Mouse (Mus musculus) gonadal fat pad, adult 2 months (tissue): ENCODE measurements around the gene Samd13. TPM values are rescaled to one million over a fixed set of nuclear protein-coding genes. Genes with fewer than 3 reads are reported as not detected.

ENCODE experiments used
- DNase-seq: peaks from one replicate; pipeline ENCODE4 v3.0.0-alpha.2; 2012; ENCODE audit warnings: low read depth
- polyA plus RNA-seq: library from polyadenylated mRNA; depleted of rRNA; stranded (reverse); fragments of >200 nt; gene quantifications from 2 replicates; pipeline ENCODE4 v1.2.3, GENCODE M21; 2012

Samd13 gene
- polyA plus RNA-seq, 1 experiment = 2.3 TPM

- DNase-seq = no peak
These were observed 14.3 kb downstream of the Samd13 start for GRCm38 (mm10) chr3:146671121-146671520.

DNA sequence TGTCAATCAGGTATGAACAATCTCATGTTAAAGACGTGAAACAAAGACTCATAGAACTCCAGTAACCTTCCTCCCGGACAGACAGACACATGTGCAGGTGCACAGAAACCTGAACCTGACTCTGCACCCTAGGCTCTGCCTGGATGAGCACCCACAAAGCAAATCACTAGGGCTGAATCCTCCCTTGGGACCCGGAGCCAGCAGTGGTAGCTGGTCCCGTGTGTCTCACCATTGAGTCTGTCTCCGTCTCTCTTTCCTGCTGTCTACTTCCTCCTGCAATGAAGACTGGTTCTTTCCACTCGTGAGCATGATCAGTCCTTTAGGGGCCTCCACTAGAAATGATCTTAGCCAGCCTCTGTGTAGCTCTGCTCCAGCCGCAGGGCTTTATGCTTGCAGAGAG is 23.5 kb downstream of the Samd13 start:
- DNase-seq = no peak

DNA sequence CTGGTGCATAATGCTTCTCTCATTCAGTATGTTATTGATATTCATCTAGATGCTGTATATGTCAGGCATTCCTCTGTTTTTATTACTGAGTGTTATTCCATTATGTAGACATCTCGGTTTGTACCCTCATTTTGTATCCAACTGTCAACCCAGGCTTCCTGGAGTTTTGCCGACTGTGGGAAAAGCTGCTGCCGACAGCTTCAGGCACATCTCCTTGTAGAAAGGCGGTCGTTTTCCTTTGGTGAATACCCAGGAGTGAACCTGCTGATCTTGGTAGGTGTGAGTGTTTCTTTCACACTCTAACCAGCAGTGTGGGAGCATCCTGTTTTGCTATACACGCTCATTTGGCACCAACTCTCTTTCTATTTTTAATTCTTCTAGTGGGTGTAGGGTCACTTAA is 24.4 kb downstream of the Samd13 start:
- no peak for DNase-seq

DNA sequence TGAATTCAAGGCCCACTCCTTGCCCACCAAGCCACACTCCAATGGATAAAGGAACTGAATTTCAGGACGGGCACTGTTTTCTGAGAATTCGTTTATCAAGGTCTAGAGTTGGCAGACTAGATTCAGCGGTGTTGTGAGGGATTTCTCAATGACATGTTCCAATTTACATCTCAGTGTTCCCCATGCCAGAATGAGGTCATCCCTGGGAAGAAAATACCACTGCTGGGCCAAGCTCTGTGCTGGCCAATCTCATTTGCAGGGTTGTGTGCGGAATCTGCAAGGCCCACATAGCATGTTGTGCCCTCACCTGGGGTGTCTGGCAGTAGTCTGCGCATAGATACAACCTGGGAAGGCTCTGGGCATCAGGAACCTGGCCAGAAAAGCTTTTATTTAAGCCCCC is 26.1 kb downstream of the Samd13 start:
- no peak for DNase-seq

GRCm38 (mm10) chr3:146658061-146658639 is 27.2 kb downstream of the Samd13 start:
- no peak for DNase-seq

DNA sequence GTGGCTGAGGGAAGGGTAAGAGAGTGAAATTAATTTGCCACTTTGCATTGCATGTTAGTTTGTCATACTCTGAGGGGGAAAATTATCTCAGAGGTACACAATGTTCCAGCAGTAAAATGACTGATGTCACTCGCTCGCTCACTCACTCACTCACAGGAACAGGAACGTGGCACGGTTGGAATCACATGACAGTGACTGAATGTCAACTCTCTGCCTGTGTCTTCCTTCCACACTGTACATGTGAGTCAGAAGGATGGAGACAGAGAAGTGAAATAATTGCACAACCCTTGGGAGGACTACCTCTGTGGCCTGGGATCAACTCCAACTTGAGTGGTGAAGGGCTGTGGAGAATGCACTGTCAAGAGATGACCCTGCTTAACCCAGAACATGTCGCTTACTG is 28.0 kb downstream of the Samd13 start:
- no peak for DNase-seq

GRCm38 (mm10) chr3:146655111-146655577 is 30.2 kb downstream of the Samd13 start:
- DNase-seq = no peak

- DNase-seq = no peak
These were observed 31.7 kb downstream of the Samd13 start for GRCm38 (mm10) chr3:146653692-146654091.

DNA sequence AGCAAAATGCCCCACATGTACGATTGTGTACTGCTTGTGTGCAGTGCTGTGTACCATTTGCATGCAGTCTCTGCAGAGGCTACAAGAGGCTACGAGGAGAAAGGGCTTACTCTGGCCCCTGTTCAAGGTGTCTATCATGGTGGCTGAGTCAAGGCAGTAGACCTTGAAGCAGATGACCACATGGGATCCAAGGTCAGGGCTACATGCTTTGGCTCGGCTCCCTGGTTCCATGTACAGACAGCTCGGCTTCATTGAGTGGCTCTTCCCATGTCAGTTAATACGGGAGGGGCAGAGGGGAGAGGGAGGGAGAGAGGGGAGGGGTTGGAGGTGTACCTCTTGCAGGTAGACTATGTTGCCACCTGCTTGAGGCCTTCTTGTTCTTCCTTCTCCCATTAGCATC is 33.0 kb downstream of the Samd13 start:
- no peak for DNase-seq

DNA sequence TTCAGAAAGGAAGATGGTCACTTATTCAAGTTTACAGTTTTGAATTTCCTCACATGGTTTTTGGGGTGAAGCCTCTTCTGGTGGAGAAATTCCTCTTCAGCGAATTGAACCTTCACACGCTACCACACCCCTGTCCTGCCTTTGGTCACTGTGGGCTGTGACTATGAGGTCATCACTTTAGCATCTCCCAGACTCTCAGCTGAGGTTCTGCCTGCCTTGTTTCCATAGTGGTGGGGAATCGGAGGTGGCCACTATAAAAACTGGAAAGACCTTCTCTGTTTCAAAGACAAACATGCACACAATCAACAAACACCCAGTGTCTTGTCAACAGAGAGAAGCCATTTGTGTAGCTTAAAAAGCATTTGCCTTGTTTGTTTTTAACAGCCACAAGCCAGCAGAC is 34.2 kb downstream of the Samd13 start, which contains the start of gene 4930503B20Rik:
Gene 4930503B20Rik (minus strand): TSS at position 101 of the 400 bp plus-strand sequence.
- no peak for DNase-seq

DNA sequence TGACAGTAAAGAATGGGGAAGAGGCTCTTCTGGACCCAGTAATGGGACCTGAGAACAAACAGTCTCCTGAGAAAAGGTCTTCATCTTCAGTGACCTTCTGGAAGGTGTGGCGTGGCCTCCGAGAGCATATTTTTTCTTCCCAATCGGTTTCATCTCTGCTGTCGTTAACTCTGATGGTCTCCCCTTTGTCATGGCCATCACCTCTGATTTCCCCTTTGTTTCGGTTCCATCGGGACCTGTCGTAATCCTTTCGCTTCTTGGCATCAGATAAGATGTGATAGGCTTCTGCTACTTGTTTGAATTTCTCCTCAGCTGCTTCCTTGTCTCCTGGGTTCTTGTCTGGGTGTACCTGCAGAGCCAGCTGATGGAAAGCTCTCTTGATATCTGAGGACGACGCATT is 34.7 kb downstream of the Samd13 start:
- DNase-seq = no peak

DNA sequence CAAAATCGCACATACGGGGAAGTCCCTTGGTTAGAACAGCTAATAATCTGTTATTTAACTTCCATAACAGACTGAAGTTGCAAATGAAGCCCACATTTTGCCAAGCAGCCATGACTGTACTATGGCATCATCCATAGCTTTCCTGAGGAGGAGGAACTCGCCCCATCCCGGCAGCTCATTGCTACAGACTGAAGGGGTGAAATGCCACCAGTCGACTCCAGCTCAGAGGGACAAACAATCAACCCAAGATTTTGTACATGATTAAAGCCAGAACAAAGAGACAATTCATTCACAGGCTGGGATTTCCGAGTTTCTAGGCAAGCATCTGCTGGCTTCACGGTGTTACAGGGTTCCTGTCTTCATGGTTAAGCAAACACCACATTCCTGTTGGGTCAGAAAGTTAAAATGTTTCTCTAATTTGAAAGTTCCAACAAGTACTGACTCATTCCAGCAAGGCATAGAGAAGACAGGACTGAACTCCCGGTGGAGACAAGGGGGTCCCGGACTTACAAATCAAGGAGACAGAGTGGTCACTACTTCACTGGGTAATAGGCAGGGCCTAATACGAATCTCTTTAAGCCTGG is 36.0 kb downstream of the Samd13 start:
- DNase-seq = no peak

DNA sequence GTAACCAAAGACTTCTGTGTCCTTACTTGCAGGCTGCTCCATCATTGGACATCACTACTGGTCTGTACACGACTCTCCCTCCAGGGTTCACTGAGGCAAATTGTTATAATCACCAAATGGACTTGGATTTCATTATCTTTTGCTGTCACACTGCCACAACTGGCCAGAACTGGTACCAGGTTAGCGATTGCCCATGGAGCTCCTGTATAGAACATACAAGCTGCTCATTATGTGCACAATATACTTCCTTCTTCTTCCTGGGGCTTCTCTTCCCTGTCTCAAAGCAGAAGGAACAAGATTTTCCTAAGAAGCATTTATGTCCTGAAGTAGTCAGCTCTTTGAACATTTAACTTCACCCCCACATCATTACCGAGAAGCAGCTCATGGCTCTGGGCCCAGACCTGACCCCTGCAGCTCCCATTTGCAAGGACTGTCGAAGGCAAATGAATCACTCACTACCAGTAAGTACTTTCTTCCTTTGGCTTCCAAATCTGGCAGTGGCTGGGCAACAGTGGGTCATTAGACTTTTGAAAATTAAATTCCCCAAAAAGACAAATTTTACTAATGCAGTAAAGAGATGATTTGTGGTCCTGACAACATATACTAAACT is 43.5 kb downstream of the Samd13 start:
- no peak for DNase-seq

DNA sequence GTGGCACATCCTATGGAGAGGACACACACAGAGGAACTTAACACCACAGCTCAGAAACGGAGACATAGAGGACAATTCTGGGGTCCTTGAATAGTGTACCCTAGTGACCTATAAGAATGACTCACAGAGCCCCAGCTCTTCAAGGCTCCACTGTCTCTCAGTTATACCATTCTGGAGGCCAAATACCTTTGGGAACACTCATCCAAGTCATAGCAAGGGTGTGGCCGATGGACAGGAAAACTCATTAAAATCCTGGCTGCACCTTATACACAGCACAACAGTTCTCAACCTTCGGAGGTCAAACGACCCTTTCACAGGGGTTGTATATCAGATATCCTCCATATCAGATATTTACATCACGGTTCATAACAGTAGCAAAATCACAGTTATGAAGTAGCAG is 52.9 kb downstream of the Samd13 start:
- DNase-seq = no peak

GRCm38 (mm10) chr3:146628227-146628982 is 57.0 kb downstream of the Samd13 start:
- DNase-seq = no peak

DNA sequence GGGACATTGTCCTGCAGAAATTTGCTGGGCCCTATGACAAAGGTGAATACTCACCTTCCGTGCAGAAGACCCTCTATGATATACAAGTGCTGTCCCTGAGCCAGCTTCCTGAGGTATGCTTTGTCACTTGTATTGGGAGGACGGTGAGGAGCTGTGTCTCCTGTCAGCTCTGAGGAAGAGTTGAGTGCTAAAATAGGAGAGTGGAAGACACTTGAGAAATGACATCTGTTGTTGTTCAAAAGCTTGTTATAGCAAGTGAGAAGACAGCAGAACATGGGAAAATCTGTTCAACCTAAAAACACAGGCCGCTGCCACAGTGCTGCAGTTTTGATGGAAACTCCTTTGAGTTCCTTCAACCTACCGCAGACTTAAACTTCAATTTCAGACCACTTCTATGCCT is 59.6 kb downstream of the Samd13 start:
- no peak for DNase-seq

GRCm38 (mm10) chr3:146621966-146622365 is 63.4 kb downstream of the Samd13 start:
- DNase-seq = no peak

GRCm38 (mm10) chr3:146620555-146621249 is 64.7 kb downstream of the Samd13 start:
- DNase-seq = no peak

GRCm38 (mm10) chr3:146620101-146620500 is 65.3 kb downstream of the Samd13 start:
- DNase-seq = no peak

- DNase-seq = no peak
These were observed 67.0 kb downstream of the Samd13 start for GRCm38 (mm10) chr3:146618357-146618756.

- no peak for DNase-seq
These were observed 67.4 kb downstream of the Samd13 start for GRCm38 (mm10) chr3:146617946-146618345.
